Mouse (Mus musculus): ENCODE measurements at regions not wholly inside any gene's neighbourhood (a gene's known extent, or its start where the extent isn't known, plus 50 kb on each side); places are given as distances from the start of the nearest gene placed in this dataset.

DNA sequence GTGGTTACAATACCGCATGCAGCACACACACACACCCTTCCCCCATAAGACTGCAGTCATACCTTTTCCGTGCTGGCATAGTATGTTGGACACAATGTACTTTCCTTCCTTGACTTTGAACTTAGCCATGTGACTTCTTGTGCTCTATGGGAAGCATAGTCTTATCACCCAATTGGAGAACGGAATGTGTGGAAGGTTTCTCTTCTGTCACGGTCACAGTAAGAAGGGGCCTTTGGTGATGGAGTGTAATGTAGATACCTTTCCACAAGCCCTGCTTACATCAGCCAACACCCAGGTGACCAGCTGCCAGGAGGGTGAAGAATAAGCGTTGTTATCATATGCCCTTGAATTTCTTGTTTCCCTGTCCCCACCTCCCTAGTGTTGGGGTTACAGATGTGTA, 1308.0 kb upstream of the A1bg start:
- TF ChIP-seq CTCF (IDR thresholded peaks at IDR 0.05; ENCODE audit: extremely low read depth, insufficient read length, insufficient replicate concordance, low read depth, low read length) (no peak), POLR2A (IDR thresholded peaks at IDR 0.05; ENCODE audit: low read depth, low read length) (no peak)

Measured in small intestine, adult 2 months (tissue).